Mouse (Mus musculus): Measurements from ENCODE around the gene Rbks.
"Not testable (repeated sequence)": the region's sequence is repeated elsewhere in the genome, so short reads cannot be mapped to it uniquely, and the experiment has no call there.

Rbks gene

DNA sequence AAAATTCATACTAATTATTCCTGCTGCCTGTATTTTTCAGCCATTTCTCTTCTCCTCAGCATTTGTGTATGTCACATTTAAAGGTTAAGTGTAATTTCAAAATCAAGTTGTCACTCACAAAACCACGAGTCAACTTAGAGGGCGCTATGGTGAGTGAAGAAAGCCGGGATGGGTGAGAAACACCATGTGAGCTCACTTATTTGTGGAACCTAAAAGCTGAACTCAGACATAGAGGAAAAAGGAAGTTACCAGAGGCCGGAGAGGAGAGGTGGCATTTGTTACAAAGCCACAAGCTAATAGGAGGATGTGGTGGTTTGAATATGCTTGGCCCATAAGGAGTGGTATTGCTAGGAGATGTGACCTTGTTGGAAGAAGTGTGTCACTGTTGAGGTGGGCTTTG lies 17.2 kb downstream of the Rbks start:
- no peak for DNase-seq (ENCODE audit: low read depth in 1 of 2, low spot score in 2 of 2)

DNA sequence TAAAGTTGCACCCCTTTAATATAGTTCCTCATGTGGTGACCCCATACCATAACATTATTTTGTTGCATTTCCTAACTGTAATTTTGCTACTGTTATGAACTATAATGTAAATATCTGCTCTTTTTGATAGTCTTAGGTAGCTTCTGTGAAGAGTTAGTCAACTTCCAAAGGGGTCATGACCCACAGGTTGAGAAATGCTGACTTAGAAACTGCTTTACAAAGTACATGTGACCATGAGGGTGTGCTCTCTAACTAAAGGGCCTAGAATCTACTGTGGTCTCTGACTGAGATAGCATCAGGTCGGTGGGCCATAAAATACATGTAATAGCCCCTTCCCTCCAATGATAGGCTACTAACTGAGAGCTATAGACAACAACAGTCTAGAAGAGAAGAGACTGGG lies 19.4 kb downstream of the Rbks start:
- DNase-seq (ENCODE audit: low read depth in 1 of 2, low spot score in 2 of 2): no peak

DNA sequence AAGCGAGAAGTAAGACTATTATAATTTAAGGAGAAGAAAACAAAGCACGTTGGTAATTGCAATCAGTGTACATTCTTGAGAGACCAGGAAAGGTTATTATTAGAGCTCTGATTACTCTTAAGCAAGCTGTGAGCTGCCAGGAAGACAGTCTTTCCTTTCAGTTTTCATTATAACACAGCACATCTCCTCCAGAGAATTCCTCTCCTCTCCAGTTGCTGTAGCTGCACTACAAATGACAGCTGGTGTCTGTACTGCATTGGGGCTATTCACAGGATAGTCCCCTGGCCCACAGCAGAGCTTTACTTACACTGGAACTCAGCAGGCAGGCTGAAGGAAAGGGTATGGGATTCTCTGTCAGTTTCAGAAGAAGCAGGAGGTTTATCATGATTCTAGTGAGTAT lies 24.0 kb downstream of the Rbks start:
- no peak for DNase-seq (ENCODE audit: low read depth in 1 of 2, low spot score in 2 of 2)

DNA sequence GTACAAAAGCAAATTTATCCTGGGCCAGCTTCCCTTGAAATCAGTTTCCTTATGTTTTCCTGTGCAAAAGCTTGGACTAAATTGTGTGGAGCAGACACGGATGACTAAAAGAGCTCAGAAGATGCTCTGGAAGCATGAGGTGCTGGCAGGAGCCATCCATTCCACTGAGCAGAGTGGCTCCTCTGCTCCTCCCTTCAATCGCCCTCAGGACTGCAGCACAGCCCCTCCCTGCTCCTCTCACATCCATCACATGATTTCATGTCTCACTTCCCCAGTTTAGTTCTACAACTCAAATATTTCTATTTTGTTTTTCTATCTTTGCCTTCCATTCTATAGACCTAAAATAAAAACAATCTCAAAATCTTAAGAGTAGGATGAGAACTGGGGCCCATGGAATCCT lies 26.3 kb downstream of the Rbks start:
- DNase-seq (ENCODE audit: low read depth in 1 of 2, low spot score in 2 of 2): no peak

DNA sequence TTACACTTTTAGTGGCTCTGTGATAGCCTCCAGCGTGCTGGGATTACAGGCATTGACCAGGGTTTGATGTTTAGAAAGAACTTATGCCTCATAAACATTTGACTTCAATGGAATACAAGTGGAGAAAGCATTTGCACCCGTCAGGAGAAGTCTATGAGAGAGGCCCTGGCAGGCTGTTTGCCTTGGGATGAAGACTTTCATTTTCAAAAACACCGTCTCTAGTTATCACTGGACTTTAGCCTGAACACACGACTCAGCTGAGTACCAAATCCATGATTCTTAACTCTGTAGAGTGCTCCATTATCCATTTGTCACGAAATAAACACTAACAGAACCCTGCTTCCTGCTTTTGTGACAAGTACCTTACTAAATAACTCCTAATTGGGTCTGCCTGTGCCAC lies 27.4 kb downstream of the Rbks start:
- DNase-seq (ENCODE audit: low read depth in 1 of 2, low spot score in 2 of 2): no peak

DNA sequence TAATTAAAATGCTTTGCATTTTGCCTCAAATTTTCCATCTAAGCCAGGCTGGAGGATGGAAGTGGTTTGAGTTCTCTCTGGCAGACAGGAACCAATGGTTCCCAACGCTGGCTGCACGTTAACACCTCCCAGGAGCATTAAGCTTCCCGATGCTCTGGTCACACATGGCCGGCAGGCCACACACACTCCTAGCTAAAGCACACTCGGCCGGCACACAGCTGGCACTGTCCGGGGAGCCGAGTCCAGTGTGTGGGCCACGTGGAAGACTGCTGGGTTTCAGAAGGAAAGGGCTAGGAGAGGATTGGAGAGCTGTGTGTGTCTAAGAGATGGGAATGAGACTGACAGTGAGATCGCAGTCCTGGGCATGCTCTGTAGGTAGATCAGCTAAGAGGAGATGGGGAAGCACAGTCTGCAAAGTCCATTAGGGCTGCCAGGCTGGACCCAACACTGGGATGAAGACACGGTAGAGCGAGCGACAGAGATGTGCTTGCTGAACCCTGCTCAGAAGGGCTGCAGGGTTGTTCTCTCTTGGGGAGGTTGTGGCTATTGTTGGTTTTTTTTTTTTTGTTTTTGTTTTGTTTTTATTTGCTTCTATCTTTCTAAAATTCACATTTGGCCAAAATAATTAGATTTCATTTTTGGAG lies 29.0 kb downstream of the Rbks start:
- DNase-seq (ENCODE audit: low read depth in 1 of 2, low spot score in 2 of 2): no peak

DNA sequence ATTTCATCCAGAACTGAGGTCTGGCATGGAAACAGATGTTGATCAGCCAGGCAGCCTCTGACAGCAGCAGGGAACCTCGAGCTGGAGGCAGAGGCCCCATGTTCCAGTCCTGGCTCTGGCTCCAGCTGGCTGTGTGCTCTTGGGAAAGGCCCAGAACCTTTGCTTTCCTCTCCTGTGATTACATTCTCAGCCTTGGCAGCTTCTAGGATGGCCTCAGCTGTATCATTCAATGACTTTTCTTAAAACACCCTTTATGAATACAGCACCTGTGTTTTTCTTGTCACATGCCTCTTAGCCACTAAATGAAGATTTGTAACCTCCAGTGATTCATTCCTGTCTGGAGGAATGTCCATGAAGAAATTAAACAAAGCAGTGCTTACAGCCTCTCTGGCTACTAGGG lies 31.3 kb downstream of the Rbks start:
- no peak for DNase-seq (ENCODE audit: low read depth in 1 of 2, low spot score in 2 of 2)

DNA sequence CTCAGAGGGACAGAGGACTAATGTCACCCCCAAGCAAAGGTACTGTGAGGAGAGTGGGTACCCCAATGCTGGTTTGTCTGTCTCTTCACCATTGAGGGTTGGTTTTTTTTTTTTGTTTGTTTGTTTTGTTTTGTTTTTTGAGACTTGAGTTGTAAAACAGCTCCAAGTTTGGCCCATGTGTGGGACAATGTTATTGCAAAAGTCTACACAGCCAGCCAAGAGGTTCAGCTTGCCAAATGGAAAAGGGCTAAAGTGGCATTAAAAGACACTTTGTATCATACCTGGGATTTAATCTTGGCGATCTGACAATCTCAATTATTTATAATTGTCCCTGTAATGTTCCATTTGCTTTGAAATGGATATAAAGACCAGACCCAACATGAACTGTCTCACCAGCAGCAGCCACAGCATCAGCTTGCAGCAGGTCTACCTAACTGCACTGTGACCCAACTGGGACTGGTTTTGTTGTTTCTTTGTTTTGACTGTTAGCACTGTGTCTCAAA lies 41.7 kb downstream of the Rbks start:
- no peak for DNase-seq (ENCODE audit: low read depth in 1 of 2, low spot score in 2 of 2)

DNA sequence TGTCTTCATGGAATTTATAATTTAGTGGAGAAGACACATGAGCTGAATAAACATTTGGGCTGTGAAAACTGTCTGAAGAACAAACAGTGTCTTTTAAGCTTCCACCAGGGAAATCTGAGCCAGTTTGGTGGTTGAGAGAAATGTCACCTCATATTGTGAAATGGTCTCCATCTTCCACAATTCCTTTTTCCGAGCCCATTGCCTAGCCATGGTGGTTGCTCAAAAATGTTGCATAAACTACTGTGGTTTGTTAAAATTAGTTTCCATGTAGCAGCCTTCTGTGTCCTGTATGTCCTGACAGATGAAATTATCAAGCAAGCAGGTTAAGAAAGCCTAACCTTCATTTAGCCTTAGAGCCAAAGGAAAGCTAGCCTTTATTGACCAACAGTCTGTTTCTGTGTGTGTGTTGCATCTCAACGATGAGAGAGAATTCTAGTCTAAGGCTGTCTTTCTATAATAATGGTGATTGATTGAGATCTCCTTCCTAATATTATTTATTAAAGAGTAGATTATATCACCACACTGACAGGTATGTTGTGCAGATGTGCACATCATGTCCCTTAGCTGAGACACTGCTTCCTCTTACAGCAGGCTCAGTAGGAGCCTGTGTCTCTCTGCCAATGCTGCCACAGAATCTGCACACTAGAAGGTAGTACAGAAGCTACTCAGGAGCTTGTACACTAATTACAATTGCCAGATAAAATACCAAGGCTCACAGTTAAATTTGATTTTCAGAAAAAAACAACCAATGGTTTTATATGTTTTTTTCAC lies 46.7 kb downstream of the Rbks start:
- DNase-seq (ENCODE audit: low read depth in 1 of 2, low spot score in 2 of 2): no peak

DNA sequence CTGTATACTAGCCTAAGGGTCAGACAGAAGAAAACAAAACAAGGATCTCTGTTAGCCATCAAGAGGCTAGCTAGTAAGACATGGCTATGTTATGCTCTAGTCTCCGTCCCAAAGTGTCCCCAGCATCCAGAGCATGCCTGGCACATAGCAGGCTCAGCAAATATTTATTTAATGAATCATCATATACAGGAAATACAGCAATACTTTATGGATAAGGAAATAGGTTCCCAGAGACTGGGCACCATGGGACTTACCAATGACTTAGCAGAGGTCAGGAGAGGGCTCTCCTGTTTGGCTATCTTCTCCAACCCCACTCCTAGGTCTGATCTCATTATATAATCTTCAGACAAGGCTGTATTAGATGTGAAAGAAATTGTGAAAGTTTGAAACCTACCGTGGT lies 50.1 kb downstream of the Rbks start:
- no peak for DNase-seq (ENCODE audit: low read depth in 1 of 2, low spot score in 2 of 2)

DNA sequence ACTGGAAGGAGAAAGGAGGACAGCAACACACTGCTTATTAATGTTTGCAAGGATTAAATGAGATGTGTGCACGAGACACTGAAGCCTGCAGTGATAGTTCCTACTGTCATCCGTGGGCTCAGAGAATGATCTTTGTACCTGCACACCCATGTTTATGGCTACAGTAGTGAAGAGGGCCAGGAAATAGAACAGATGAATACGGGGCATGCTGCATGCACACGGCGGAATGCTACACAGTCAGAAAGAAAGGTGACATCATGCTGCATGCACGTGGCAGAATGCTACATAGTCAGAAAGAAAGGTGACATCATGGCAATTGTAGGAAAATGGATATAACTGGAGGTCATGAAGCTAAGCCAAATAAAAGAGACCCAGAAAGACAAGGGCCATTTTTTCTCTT lies 50.9 kb downstream of the Rbks start:
- DNase-seq (ENCODE audit: low read depth in 1 of 2, low spot score in 2 of 2): no peak

DNA sequence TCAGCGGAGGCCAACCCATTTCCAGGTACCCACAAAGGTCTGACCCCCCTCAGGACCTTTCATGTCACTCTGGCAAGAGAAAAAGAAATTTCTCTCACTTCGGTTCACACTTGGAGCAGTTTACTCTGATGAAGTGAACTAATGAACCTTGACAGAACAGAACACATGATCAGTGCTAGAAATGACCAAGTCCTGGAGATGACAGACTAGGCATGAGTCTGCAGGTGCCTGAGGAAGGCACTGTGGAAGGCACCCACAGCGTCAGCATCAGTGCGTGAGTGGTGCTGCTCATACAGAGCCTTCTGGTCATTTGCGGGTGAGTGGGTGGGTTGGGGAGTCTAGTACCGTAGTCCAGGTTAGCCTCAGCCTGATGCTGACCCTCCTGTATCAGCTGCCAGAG lies 51.6 kb downstream of the Rbks start:
- no peak for DNase-seq (ENCODE audit: low read depth in 1 of 2, low spot score in 2 of 2)

DNA sequence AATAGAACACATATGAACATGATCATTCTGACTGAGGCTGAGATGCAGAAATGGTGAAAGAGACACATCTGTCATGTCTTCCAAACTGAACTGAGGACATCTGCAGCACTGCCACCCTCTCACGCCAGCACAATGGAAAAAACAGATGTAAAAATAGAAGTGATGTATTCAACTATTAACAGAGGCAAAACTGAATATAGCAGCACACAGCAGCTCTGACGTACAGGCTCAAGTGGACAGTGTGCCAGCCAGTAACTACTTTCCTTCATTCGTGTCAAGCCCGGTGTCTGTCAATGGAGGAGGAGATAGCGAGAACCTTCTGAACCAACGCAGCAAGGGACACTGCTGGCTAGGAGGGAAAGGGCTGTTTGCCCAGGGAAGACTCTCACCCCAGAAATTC lies 52.6 kb downstream of the Rbks start:
- no peak for DNase-seq (ENCODE audit: low read depth in 1 of 2, low spot score in 2 of 2)

DNA sequence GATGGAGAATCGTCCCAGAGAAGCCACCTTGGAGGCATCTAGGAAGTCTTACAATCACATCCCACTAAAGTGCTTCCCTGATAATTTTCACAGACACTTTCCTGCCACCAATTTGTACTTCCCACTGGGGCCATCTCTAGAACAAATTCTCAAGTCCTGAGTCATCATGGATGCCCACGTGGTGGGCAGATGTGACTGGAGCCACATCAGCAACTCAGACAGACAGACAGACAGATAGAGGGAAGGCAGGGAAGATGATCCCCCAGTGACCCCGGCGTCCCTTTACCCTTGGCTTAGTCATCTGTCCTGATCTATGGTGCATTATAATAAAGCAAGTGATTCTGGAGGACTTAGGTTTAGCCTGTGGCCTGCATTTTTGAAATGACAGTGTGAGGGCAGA lies 53.2 kb downstream of the Rbks start:
- no peak for DNase-seq (ENCODE audit: low read depth in 1 of 2, low spot score in 2 of 2)

DNA sequence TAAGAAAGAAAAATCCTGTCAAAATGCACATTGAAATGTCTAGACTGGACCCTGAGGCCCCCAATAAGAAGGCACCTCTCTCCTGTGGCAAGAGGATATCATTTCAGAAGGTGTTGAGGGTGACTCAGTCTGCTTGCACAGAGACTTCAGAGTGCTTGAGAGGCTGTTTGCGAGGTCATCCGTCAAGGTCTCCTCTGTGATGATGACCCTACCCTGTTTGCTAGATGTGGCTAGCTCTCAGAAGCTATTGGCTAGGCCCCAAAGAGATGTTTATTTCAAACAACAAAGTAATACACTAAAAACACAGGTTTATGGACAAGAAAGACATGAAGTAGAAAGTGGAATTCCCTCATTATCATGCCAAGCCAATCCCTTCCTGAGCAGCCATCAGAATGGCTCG lies 55.1 kb downstream of the Rbks start:
- no peak for DNase-seq (ENCODE audit: low read depth in 1 of 2, low spot score in 2 of 2)

DNA sequence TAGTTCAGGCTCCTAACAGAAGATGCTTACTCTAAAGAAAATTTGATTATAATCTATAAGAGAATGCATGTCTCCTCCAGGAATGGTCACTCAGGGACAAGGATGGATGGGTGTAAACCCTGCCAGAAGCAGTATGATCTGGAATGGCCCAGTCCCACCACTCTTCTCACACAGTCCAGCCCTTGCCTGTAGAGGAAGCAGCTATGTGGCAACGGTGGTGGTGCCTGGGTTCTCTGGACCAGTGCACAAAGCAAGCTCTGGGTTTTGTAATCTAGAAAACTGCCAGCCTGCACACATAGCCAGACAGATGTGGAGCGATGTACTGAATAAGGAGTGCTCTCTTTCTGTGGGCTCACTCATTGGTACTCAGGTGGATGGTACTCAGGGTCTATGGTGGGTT lies 56.9 kb downstream of the Rbks start:
- DNase-seq (ENCODE audit: low read depth in 1 of 2, low spot score in 2 of 2): no peak

DNA sequence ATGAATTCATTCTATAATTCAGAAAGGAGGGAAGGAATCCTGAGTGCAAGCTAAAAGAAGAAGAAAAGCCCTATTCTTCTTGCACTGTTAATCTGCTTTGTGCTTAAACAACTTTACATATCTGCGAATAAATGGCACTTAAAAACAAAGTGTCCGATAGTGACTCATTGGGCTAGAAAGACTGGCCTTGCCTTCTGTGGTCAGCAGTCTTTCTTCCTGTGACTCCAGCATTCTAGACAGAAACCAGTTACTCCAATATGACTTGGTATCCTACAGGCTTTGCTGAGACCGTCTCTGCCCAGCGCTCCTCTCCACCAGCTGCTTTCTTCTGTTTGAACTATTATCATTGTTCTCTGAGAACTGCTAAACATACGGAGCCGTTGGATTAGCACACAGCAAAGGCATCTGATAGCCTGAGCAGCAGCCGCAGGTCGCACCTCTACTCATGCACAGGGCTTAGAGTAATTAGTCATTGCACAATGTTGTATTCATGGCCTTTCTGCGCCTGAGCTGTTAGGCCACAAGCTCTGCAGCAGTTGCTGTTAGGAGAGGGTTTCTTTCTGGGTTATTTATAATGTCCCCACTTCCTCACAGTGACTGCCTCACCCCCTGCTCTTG lies 60.7 kb downstream of the Rbks start:
- no peak for DNase-seq (ENCODE audit: low read depth in 1 of 2, low spot score in 2 of 2)

DNA sequence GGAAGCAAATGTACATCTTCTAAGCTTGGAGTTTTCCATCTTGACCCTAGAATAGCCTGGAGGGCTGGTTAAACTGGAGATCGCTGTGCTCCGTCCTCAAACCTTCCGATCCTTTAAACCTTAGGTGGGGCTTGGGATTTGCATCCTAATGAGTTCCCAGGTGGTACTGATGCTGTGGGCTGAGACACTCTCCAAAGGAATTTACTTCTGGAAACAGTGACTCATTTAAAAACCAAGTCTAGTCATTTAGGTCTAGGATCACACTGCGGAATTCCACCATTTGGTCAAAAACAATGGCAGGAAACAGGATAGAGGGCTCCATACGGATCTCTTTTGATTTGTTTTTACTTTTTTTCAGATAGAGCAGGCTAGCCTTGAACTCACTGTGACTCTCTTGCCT lies 62.7 kb downstream of the Rbks start:
- DNase-seq (ENCODE audit: low read depth in 1 of 2, low spot score in 2 of 2): no peak

DNA sequence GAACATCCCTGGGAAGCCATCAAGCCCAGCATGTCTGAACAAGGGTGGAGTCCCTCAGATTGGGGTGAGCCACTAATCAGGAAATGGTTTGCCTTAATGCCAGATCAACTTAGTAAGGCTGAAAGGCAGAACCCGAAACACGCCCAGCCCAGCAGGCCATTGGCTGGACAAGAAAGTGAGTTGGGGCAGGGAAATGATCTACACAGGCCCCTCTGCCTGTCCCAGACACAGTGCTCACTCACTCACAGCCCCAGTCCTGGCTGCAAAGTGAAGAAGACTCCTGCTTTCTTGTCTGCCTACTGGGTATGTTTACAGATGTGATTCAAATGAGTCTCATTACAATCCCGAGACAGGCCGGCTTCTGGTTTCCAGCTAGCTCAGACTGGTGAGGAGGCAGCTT lies 63.3 kb downstream of the Rbks start:
- no peak for DNase-seq (ENCODE audit: low read depth in 1 of 2, low spot score in 2 of 2)

DNA sequence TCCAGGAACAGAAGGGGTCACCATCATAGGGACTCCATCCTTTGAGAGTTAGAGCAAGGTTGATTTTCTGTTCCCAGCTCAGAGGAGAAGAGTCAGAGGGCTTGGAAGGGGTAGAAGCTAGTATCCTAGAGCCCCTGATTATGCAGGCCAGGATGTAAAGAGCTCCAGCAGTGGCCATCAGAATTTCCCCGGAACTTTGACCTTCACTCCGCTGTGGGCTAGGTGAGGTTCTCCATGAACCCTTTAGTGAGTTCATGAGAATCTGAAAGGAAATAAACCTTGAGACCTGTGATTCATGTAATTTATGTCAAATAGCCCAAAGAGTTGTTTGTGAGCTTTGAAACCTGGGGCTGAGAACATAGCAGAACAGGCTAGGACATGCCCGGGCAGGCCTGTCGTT lies 66.3 kb downstream of the Rbks start:
- DNase-seq (ENCODE audit: low read depth in 1 of 2, low spot score in 2 of 2): not testable (repeated sequence)

DNA sequence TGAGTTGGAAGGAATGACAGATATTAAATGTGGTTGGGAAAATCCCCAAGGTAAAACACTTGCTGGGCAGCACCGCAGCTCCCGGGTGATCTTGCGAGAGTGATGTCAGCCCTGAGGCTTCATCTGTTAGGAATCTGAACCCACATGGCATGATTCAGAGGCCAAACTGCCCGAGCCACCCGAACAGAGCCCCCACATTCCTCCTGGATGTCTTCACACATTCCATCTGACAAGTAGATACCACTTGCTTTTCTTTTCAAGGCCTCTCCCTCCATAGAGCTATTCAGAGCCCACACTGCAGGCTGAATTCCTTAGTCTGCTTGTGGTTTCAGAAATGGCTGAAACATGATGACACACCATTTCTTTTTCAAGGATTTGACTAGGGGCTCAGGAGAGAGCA lies 67.4 kb downstream of the Rbks start:
- no peak for DNase-seq (ENCODE audit: low read depth in 1 of 2, low spot score in 2 of 2)

DNA sequence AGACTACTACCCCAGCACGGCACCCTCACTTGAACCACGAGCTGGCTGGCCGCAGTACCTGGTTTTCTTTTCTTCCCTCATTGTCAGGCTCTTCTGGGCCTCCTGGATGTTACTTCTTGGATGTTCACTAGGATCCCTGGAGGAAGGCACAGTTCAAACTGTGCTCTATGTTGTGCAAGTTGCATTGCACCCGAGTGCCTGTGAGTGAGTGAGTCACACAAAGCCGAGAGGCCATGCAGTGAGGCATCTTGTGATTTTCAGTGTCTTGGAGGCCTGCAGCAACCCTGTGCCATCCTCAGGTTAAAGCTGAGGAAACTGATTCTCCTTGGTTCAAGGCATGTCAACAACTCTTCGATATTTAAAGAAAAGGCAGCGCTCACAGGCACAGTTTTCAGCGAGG lies 68.9 kb downstream of the Rbks start:
- no peak for DNase-seq (ENCODE audit: low read depth in 1 of 2, low spot score in 2 of 2)

All from monocyte, adult 2 months (primary cell).